Mouse (Mus musculus) embryonic facial prominence, embryonic 14.5 days (tissue): ENCODE results near the gene Khdc1c. TPM values are rescaled to one million over a fixed set of nuclear protein-coding genes. Genes with fewer than 3 reads are reported as not detected.

Experiments
- ATAC-seq: fragments of 200-750 bp; cut with Nextera tagmentation; 2 replicates; pipeline ENCODE4 v1.8.0; 2017; ENCODE audit warnings: low read depth, moderate number of reproducible peaks, moderate TSS enrichment
- DNase-seq: peaks from one replicate; pipeline ENCODE4 v3.0.0-alpha.2; 2015; ENCODE audit warnings: low spot score
- H3K27ac ChIP-seq: fragments of 300-500 bp; sonication (generic); replicated peaks from 2 replicates; pipeline ENCODE4 v1.5.1; 2014; ENCODE audit warnings: low read depth, mild to moderate bottlenecking, low read length, moderate library complexity
- H3K27me3 ChIP-seq: fragments of 300-500 bp; sonication (generic); replicated peaks from 2 replicates; pipeline ENCODE4 v1.6.1; 2014; ENCODE audit warnings: low read length; ENCODE audit not compliant: control insufficient read depth, insufficient read depth
- H3K36me3 ChIP-seq: fragments of 300-500 bp; sonication (generic); 2 replicates; pipeline ENCODE4 v1.6.1; 2014; ENCODE audit warnings: low read length, mixed read lengths; ENCODE audit not compliant: control insufficient read depth, insufficient read depth
- H3K4me1 ChIP-seq: fragments of 300-500 bp; sonication (generic); 2 replicates; pipeline ENCODE4 v1.6.1; 2014; ENCODE audit warnings: antibody characterized with exemption, low read length; ENCODE audit not compliant: control insufficient read depth, insufficient read depth
- H3K4me2 ChIP-seq: fragments of 300-500 bp; sonication (generic); 2 replicates; pipeline ENCODE4 v1.6.1; 2014; ENCODE audit warnings: low read depth, mild to moderate bottlenecking, low read length, moderate library complexity, mixed read lengths
- H3K4me3 ChIP-seq: fragments of 300-500 bp; sonication (generic); 2 replicates; pipeline ENCODE4 v1.5.1; 2014; ENCODE audit warnings: low read depth, mild to moderate bottlenecking, low read length
- H3K9ac ChIP-seq: fragments of 300-500 bp; sonication (generic); 2 replicates; pipeline ENCODE4 v1.6.1; 2014; ENCODE audit warnings: low read depth, mild to moderate bottlenecking, low read length, moderate library complexity, mixed read lengths
- H3K9me3 ChIP-seq: fragments of 300-500 bp; sonication (generic); 2 replicates; pipeline ENCODE4 v1.6.1; 2016; ENCODE audit warnings: low read length; ENCODE audit not compliant: control insufficient read depth
- WGBS: fragments of 180-500 bp; shearing (Covaris S2); extraction: QIAGEN DNeasy Blood & Tissue Kit; methylation state at CpG from one replicate; pipeline ENCODE4 v1.1.7; 2014; 5-methylcytosine and 5-hydroxymethylcytosine counted together
- polyA plus RNA-seq: library from polyadenylated mRNA; unstranded; fragments of >200 nt; fragmentation: Nextera tagmentation; extraction: Ambion mirVana; gene quantifications from 2 replicates; pipeline ENCODE4 v1.2.1, GENCODE M21; 2014

Gene Khdc1c
- polyA plus RNA-seq, 1 experiment from 2014 or later = not detected

DNA sequence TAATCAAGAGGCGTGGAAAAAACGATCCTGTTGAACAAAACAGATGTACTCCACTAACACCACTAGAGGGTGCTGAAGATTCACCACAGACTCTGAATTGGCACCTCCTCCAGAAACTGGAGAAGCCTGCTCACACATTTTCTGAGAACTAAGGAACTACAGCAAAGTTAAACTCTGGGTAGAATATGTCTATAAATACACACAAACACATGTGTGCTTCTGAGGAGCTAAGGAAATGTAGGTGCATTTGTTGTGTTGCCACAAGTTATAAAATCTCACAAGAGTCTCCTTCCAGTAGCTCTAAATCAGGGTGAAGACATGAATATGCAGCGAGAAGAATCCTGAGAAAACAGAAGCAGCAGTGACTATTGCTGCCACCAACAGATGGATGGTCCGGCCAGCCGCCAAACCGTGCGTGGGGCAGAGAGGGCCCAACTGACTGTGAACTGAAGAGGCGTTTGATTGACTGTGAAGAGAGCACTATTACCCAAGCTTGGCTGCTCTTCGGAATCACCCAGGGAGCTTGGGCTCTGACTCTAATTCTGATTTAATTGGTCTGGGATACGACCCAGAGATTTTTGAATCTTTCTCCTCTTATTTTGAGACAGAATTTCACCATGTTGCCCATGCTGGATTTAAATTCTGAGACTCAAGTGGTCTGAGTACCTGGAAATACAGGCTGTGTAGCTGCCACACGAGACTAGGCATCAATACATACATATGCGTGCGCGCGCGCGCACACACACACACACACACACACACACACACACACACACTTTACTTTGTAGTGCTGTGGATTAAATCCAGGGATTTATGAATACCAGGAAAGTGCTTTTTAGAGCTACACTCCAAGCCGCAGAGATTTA is 43.4 kb downstream of the Khdc1c start:
- ATAC-seq = peak; percentile 71; the same call in 1 of the 2 replicates
- H3K4me2 ChIP-seq = peak overlapping the region; percentile 37
- peak; percentile 91 for DNase-seq
- H3K27me3 ChIP-seq = no peaks in the 10 kb centered on the region
- no peaks in the 10 kb centered on the region for H3K36me3 ChIP-seq
- no peak overlapping the region for H3K9ac ChIP-seq
- 53% methylated on average over 18 of the region's 18 CpGs for WGBS
- H3K27ac ChIP-seq = no peak overlapping the region
- no peak overlapping the region for H3K4me3 ChIP-seq
- no peaks in the 10 kb centered on the region for H3K9me3 ChIP-seq
- H3K4me1 ChIP-seq = no peaks in the 10 kb centered on the region

DNA sequence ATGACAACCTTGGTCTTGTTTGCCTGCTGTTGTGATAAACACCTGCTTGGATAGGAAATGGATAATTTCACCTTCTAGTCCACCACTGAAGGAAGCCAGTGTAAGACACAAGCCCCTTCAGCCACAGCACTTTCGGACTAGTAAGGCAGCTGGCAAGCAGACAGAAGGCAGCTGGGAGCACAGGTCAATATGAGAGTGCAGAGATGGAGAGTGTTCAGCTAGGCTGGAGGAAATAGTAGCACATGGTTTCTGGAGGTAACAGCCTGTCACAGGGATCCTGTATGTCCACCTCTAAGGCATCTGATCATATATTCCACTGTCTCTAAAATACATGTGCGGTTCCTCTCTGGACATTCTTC is 44.0 kb downstream of the Khdc1c start:
- no peak overlapping the region for H3K9ac ChIP-seq
- no peak overlapping the region for H3K4me2 ChIP-seq
- H3K27ac ChIP-seq = no peak overlapping the region
- no peaks in the 10 kb centered on the region for H3K4me1 ChIP-seq
- no peaks in the 10 kb centered on the region for H3K36me3 ChIP-seq
- no peak overlapping the region for H3K4me3 ChIP-seq
- ATAC-seq (no peak), DNase-seq (no peak)
- no peaks in the 10 kb centered on the region for H3K9me3 ChIP-seq
- WGBS = 78% methylated on average over 2 of the region's 2 CpGs
- no peaks in the 10 kb centered on the region for H3K27me3 ChIP-seq

DNA sequence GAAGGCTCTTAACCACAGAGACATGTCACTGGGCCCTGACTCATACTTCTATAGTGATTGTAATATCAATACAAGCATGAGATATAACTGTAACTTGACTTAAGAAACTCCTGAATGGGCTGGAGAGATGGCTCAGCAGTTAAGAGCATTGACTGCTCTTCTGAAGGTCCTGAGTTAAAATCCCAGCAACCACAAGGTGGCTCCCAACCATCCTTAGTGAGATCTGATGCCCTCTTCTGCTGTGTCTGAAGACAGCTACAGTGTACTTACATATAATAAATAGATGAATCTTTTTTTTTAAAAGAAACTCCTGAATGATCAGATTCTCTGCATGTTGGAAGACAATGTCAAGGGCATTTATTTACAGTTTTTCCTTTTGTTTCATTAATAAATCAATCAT is 51.2 kb downstream of the Khdc1c start:
- H3K9me3 ChIP-seq = no peaks in the 10 kb centered on the region
- H3K27me3 ChIP-seq = no peaks in the 10 kb centered on the region
- ATAC-seq (no peak), DNase-seq (peak; percentile 22)
- no peak overlapping the region for H3K4me3 ChIP-seq
- no peak overlapping the region for H3K4me2 ChIP-seq
- no peaks in the 10 kb centered on the region for H3K36me3 ChIP-seq
- H3K4me1 ChIP-seq = no peaks in the 10 kb centered on the region
- no peak overlapping the region for H3K27ac ChIP-seq
- H3K9ac ChIP-seq = no peak overlapping the region

Other genes with a start within 250 kb of the Khdc1c start
- 11.5 and 12.2 TPM in 2 replicates for gene Tmem14a, start 149.8 kb upstream of the Khdc1c start, polyA plus RNA-seq
- gene Gsta3, start 127.7 kb upstream of the Khdc1c start, polyA plus RNA-seq = 3.4 and 4.4 TPM in 2 replicates
- not detected in 2 replicates for gene Khdc1a, start 18.7 kb upstream of the Khdc1c start, polyA plus RNA-seq
- gene Khdc1b, start 15.2 kb downstream of the Khdc1c start, polyA plus RNA-seq = 0.17 TPM in 1 of 2 replicates, not detected in the other